Mouse (Mus musculus): Measurements from ENCODE around the gene Lnpep.

DNA sequence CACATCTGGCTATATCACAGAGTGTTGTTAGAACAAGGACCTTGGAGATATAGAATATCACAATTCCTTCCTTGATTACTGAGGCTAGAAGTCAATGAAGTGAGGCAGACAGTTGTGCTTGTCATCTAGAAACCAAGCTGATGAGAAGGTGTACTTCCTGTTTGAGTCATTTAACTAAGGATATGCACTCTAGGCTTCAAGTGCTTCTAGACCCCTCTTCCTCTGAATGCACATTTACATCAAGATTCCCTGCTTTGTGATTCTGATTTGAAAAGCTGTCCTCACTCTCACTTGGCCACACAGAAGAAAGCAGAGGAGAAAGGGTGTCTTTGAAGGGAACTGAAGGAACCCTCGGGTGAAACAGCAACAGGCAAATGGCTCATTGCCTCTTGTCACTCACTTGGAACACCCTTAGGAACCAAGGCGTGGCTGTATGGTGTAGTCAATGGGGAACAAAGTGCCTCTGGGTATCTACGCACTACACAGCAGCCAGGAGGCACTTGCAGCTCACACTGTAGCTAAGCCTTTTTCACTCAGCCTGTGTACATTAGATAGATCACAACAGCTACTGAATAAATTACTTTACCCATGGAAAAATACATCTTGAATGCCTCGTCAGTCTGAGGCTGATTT lies 108.3 kb downstream of the Lnpep start:
- no peak for TF ChIP-seq CTCF (conservative IDR thresholded peaks at IDR 0.05; ENCODE audit: insufficient read depth, insufficient read length, low read depth, low read length)
- TF ChIP-seq POLR2A (IDR thresholded peaks at IDR 0.05; ENCODE audit: low read depth, low read length): no peak
